Mouse (Mus musculus): ENCODE results near the gene Cox16. TPM values are rescaled to one million over a fixed set of nuclear protein-coding genes. Genes with fewer than 3 reads are reported as not detected.
"Not testable (repeated sequence)": the region's sequence is repeated elsewhere in the genome, so short reads cannot be mapped to it uniquely, and the experiment has no call there.

The Cox16 gene
- 98.0 and 150 TPM in 2 replicates for total RNA-seq (2017)

- peak; percentile 98 for ATAC-seq (replicated peaks; ENCODE audit: low read depth, poor library complexity, severe bottlenecking)
Measured at GRCm38 (mm10) chr12:81484727-81485191, at the start of gene Cox16. TSS of gene Cox16 (minus strand) at chr12:81485127.

DNA sequence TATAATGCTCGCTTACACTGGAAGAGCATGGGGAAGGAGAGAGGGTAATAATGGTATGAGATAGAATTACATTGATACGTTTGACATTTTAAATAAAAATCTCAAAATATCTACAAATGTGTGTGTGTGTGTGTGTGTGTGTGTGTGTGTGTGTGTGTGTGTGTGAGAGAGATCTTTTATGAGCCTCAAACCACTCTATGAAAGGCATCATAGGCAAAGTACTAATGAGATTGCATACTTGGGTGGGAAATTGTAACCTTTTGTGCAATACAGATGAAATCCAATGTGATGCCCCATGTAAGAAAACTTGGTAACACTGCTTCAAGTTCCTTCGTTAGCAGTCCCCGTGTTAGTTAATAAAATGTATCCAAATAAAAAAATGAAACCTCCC lies 48.1 kb upstream of the Cox16 start:
- no peak for ATAC-seq (replicated peaks; ENCODE audit: low read depth, poor library complexity, severe bottlenecking)

DNA sequence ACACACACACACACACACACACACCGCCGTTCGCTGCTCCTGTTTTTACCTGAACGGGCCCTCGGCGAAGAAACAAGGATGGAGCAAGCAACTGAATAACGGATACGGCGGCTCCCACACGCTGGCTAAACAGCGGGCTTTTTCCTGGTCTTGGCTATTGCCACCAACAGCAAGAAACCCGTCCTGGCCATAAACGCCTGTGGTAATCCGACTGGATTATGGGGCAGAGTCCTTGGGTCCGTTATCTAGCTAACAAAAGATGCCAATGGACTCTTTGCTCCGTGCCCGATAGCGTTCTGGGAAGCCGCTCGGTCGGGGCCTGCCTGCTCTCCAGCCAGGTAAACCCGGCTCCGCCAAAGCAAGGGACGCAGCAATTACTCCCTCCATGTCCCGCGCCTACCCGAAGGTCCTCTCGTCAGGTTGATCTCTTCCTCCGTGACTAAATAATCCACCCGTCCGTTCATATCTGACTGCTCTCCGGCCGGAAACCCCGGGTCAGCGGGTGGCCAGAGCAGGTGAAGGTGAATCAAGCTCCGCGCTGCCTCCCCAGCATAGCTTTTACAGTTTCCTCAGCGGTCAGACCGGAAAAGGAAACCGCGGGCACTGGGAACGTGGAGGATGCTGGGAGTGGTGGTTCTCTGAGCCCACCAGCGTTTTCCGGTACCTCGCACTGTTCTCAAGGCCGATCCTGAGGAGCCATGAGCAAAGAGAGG lies 47.5 kb upstream of the Cox16 start, which contains the start of the genes Gm20498 and Synj2bp:
Gene Gm20498, minus strand, starts transcription at position 590 of the 713 bp plus-strand sequence.
Gene Synj2bp, minus strand, starts transcription at position 596 of the 713 bp plus-strand sequence.
- peak; percentile 96 for ATAC-seq (replicated peaks; ENCODE audit: low read depth, poor library complexity, severe bottlenecking)

GRCm38 (mm10) chr12:81530587-81530986 lies 45.7 kb upstream of the Cox16 start:
- not testable (repeated sequence) for ATAC-seq (replicated peaks; ENCODE audit: low read depth, poor library complexity, severe bottlenecking)

- not testable (repeated sequence) for ATAC-seq (replicated peaks; ENCODE audit: low read depth, poor library complexity, severe bottlenecking)
Measured at GRCm38 (mm10) chr12:81496906-81497305, 12.0 kb upstream of the Cox16 start.

DNA sequence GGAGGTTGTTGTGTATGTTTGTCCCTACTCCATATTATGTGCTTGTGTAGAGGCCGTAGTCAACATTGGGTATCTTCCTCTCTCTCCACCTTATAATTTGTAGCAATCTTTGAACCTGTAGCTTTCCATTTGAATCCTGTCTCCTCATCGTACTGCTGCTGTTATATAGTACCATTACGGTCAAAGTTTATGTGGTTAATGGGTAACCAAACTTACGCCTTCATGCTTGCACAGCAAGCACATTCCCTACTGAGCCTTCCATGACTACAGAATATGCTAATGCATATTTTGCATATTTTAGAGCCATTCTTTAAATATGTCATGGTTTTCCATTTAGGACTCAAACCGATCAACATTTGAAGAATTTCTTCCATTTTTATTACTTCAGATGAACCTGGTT lies 5.6 kb upstream of the Cox16 start:
- no peak for ATAC-seq (replicated peaks; ENCODE audit: low read depth, poor library complexity, severe bottlenecking)

DNA sequence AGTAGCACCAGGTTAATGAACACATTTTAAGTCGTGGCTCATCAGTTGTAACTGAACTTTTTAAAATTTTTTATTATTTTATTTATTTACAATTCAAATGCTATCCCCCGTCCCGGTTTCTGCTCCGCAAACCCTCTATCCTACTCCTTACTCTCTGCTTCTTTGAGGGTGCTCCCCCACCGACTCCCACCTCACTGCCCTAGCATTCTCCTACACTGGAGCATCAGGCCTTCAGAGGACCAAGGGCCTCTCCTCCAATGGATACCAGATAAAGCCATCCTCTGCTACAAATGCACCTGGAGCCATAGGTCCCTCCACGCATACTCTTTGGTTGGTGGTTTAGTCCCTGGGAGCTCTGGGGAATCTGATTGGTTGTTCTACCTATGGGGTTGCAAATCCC lies 384 bp upstream of the Cox16 start:
- ATAC-seq (replicated peaks; ENCODE audit: low read depth, poor library complexity, severe bottlenecking), result no peak

DNA sequence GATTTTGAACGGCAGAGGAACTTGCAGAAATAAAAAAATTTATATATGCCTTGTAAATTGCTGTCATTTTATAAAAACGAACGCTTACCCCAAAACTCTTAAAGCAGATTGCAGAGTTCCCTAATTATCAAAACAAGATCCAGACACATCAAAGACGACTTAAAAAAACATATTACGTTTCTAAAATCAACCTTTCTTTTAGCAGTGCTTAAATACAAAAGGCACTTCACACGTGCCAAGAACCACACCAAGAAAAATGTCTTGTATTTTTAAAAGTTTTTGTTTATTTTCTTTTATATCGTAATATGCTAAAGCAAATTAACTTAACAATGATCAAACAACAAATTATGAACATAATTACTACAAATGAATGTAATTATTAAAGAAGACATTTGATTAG lies 715 bp downstream of the Cox16 start:
- ATAC-seq (replicated peaks; ENCODE audit: low read depth, poor library complexity, severe bottlenecking), result no peak

DNA sequence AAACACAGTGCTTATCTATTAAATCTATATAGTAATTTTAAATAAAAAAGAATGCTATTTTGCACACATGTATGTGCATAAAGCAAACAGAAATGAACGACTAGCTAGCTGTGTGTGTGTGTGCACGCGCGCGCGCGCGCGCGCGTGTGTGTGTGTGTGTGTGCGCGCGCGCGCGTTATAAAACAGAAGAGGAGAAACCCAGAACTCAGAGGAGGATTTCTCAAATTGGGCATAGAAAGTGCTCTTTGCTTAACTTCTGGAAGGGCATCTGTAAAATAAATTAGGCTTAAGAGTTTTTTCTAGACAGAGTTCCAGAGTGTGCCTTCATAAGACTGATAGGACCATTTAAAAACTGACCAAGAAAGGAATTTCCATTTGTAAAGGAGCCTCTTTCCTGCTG lies 1.3 kb downstream of the Cox16 start:
- ATAC-seq (replicated peaks; ENCODE audit: low read depth, poor library complexity, severe bottlenecking), result no peak

- ATAC-seq (replicated peaks; ENCODE audit: low read depth, poor library complexity, severe bottlenecking), result not testable (repeated sequence)
Measured at GRCm38 (mm10) chr12:81459051-81459450, 25.9 kb downstream of the Cox16 start.

- not testable (repeated sequence) for ATAC-seq (replicated peaks; ENCODE audit: low read depth, poor library complexity, severe bottlenecking)
Measured at GRCm38 (mm10) chr12:81438985-81439384, 45.9 kb downstream of the Cox16 start.

- ATAC-seq (replicated peaks; ENCODE audit: low read depth, poor library complexity, severe bottlenecking), result not testable (repeated sequence)
Measured at GRCm38 (mm10) chr12:81434778-81435177, 50.1 kb downstream of the Cox16 start.

GRCm38 (mm10) chr12:81421846-81422245 lies 63.1 kb downstream of the Cox16 start, which contains the start of gene Adam4:
TSS of gene Adam4 (minus strand) at chr12:81421946.
- no peak for ATAC-seq (replicated peaks; ENCODE audit: low read depth, poor library complexity, severe bottlenecking)

DNA sequence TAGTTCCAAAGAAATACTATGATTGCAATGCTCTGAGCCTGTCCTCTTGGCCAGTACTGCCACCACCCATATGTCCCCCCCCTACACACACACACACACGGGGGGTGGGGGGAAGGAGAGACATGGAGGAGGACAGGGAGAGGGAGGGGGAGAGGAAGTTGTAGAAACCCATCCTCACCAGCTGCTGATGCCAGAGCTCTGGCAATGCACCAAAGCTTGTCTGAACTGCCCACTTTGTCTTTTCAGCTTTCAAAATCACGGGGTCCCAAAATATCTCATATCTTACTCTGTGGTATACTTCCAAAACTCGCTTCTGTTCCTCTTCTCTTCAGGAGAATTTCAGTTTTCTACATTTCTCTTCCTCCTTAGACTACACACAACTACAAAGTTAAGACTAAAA lies 71.7 kb downstream of the Cox16 start:
- no peak for ATAC-seq (replicated peaks; ENCODE audit: low read depth, poor library complexity, severe bottlenecking)

DNA sequence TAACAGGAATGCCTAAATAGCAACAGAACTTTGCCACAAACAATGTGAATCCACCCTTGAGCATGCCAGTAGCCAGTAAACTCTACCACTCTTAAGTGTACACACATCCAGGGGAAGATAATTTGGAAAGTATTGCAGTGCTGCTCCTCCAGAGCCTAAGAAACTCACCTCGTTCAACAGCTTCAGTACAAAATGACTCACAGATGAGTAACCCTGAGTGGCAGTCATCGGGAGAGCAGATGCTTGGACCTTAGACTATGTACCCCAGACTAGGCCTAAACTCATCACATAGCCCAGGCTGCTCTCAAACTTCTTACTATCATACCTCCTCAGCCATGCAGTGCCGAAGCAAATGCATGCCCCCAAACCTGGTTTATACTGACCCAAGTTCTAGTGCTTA lies 76.0 kb downstream of the Cox16 start:
- no peak for ATAC-seq (replicated peaks; ENCODE audit: low read depth, poor library complexity, severe bottlenecking)

DNA sequence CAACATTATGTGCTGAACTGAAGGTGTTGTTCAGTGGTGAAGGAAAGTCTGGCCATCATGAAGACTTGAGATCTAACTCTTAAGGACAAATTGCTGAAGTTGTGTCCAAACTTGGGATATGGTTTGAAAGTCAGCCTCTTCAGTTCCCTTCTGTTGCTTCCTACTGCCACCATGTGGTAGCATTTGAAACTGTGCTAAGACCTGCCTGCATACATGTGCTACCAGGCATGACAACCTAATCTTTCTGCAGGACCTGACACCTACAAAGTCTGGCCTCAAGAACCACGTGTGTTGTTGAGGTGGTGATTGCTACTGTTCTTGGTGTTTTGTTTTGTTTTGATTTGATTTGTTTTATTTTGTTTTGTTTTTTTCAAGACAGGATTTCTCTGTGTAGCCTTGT lies 82.7 kb downstream of the Cox16 start:
- ATAC-seq (replicated peaks; ENCODE audit: low read depth, poor library complexity, severe bottlenecking), result peak; percentile 74; the same call in 1 of the 2 replicates

DNA sequence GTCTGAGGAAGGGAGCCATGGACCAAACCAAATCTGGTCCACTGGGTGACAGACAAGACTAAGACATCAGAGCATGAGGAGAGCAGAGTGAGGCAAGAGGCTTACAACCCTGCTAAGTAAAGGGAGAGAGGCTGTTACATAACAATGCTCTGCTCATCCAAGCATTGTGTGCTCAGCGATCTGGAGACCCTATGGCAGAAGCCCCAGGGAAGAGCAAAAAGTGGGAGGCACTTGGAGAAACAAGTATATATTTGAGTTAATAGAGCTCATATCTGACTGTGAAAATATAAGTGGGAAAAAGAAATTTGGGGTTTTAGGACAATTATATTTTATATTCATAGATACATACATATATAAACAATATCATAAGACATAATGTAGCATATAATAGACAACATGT lies 105.6 kb downstream of the Cox16 start, which contains the start of gene Gm4787:
Gene Gm4787, minus strand, starts transcription at position 101 of the 400 bp plus-strand sequence.
- ATAC-seq (replicated peaks; ENCODE audit: low read depth, poor library complexity, severe bottlenecking), result not testable (repeated sequence)

- no peak for ATAC-seq (replicated peaks; ENCODE audit: low read depth, poor library complexity, severe bottlenecking)
Measured at GRCm38 (mm10) chr12:81333841-81334240, 151.1 kb downstream of the Cox16 start.

GRCm38 (mm10) chr12:81332875-81333421 lies 152.0 kb downstream of the Cox16 start, which contains the start of gene Slc8a3:
TSS of gene Slc8a3 (minus strand) at chr12:81333180.
- ATAC-seq (replicated peaks; ENCODE audit: low read depth, poor library complexity, severe bottlenecking), result no peak

GRCm38 (mm10) chr12:81331937-81332874 lies 152.7 kb downstream of the Cox16 start:
- 0 out of 2 replicates have a peak, but pooled peaks have one; percentile 8 for ATAC-seq (replicated peaks; ENCODE audit: low read depth, poor library complexity, severe bottlenecking)
